Mouse (Mus musculus): ENCODE measurements around the gene Arhgap31.

GRCm38 (mm10) chr16:38591506-38591905, 121.6 kb downstream of the Arhgap31 start:
- TF ChIP-seq CTCF (IDR thresholded peaks at IDR 0.05; ENCODE audit: low read depth, low read length) (no peak), POLR2A (IDR thresholded peaks at IDR 0.05; ENCODE audit: borderline replicate concordance, low read depth, low read length) (no peak)
